Comparison of ENCODE assay signal across 10 mouse cellular contexts in genomic region chr6:113761644-113762043, GRCm38 (mm10). TPM values are rescaled to one million over a fixed set of nuclear protein-coding genes. Genes with fewer than 3 reads are reported as not detected.
DNase-seq lines count a peak whose midpoint lies in the region; ATAC-seq lines count a peak whose summit lies in the region.
"Had no signal": no experiment of that assay in that cellular context is flagged by ENCODE, and none has a peak within 500 bp of the region (broad histone marks: within the 10 kb centered on the region; RNA-seq: fewer than 3 reads in every experiment).

No protein-coding gene starts in this region.

- no peaks in the 10 kb centered on the region for H3K9me3 ChIP-seq in liver, embryonic 12.5 days (replicated peaks)
- no peaks in the 10 kb centered on the region for H3K9me3 ChIP-seq in embryonic facial prominence, embryonic 10.5 days
- no peaks in the 10 kb centered on the region for H3K9me3 ChIP-seq in hindbrain, embryonic 11.5 days (ENCODE audit: control insufficient read depth, low read length)
- no peaks in the 10 kb centered on the region for H3K9me3 ChIP-seq in midbrain, embryonic 10.5 days (replicated peaks)

- DNase-seq in liver, result peak; percentile 52
- DNase-seq in adrenal gland, postnatal 36 days, result peak; percentile 33 to 57
- peak; percentile 71 for DNase-seq in embryonic facial prominence, embryonic 10.5 days (ENCODE audit: low spot score)
- DNase-seq in hindbrain, embryonic 11.5 days (ENCODE audit: low spot score), result peak; percentile 83
- DNase-seq in left cerebral cortex, adult 18-20 months (ENCODE audit: low spot score in 2 of 2), result peak; percentile 57
- peak; percentile 66 for DNase-seq in midbrain, embryonic 10.5 days (ENCODE audit: low spot score)
- DNase-seq in spleen, postnatal 10 days (ENCODE audit: low spot score in 2 of 2), result peak; percentile 30 to 50

- no peak overlapping the region for H3K9ac ChIP-seq in liver, embryonic 12.5 days
- no peak overlapping the region for H3K9ac ChIP-seq in hindbrain, embryonic 11.5 days (ENCODE audit: low read depth, low read length)

- H3K4me3 ChIP-seq in liver, embryonic 12.5 days, result no peak overlapping the region
- no peak overlapping the region for H3K4me3 ChIP-seq in embryonic facial prominence, embryonic 10.5 days
- H3K4me3 ChIP-seq in hindbrain, embryonic 11.5 days (ENCODE audit: low read depth, low read length), result no peak overlapping the region
- H3K4me3 ChIP-seq in midbrain, embryonic 10.5 days, result no peak overlapping the region
- H3K4me3 ChIP-seq: erythroblast, embryonic 14.5 days; myocyte had no signal

- H3K36me3 ChIP-seq in liver, embryonic 12.5 days, result no peaks in the 10 kb centered on the region
- H3K36me3 ChIP-seq in embryonic facial prominence, embryonic 10.5 days (replicated peaks), result no peaks in the 10 kb centered on the region
- no peaks in the 10 kb centered on the region for H3K36me3 ChIP-seq in hindbrain, embryonic 11.5 days (ENCODE audit: control insufficient read depth, insufficient read depth, low read length)
- no peaks in the 10 kb centered on the region for H3K36me3 ChIP-seq in midbrain, embryonic 10.5 days

- WGBS in liver, embryonic 12.5 days (ENCODE audit: insufficient replicate concordance), result 20% methylated on average over 7 of the region's 7 CpGs
- WGBS in embryonic facial prominence, embryonic 10.5 days, result 31% methylated on average over 7 of the region's 7 CpGs
- WGBS in hindbrain, embryonic 11.5 days, result 34% methylated on average over 7 of the region's 7 CpGs
- 25% methylated on average over 7 of the region's 7 CpGs for WGBS in midbrain, embryonic 10.5 days

- peaks cover 11% of the 10 kb centered on the region; the same call in 1 of the 2 replicates for H3K27me3 ChIP-seq in liver, embryonic 12.5 days (replicated peaks)
- no peaks in the 10 kb centered on the region for H3K27me3 ChIP-seq in embryonic facial prominence, embryonic 10.5 days (replicated peaks; ENCODE audit: low read depth, poor library complexity, severe bottlenecking)
- no peaks in the 10 kb centered on the region for H3K27me3 ChIP-seq in hindbrain, embryonic 11.5 days (ENCODE audit: control insufficient read depth, insufficient read depth, low read length)
- H3K27me3 ChIP-seq in midbrain, embryonic 10.5 days (ENCODE audit: low read depth, poor library complexity, severe bottlenecking), result no peaks in the 10 kb centered on the region

- no peak overlapping the region for H3K27ac ChIP-seq in liver, embryonic 12.5 days
- H3K27ac ChIP-seq in embryonic facial prominence, embryonic 10.5 days (replicated peaks), result no peak overlapping the region
- H3K27ac ChIP-seq in hindbrain, embryonic 11.5 days (ENCODE audit: low read depth, low read length), result no peak overlapping the region
- H3K27ac ChIP-seq in midbrain, embryonic 10.5 days (replicated peaks), result no peak overlapping the region

- no peaks in the 10 kb centered on the region for H3K4me1 ChIP-seq in liver, embryonic 12.5 days
- no peaks in the 10 kb centered on the region for H3K4me1 ChIP-seq in embryonic facial prominence, embryonic 10.5 days
- H3K4me1 ChIP-seq in hindbrain, embryonic 11.5 days (replicated peaks; ENCODE audit: control insufficient read depth, insufficient read depth, low read length), result no peaks in the 10 kb centered on the region
- H3K4me1 ChIP-seq in midbrain, embryonic 10.5 days, result no peaks in the 10 kb centered on the region

- no peak for ATAC-seq in liver, embryonic 12.5 days
- peak; percentile 47; the same call in 1 of the 2 replicates for ATAC-seq in hindbrain, embryonic 11.5 days (ENCODE audit: low FRiP score)

- no peak overlapping the region for H3K4me2 ChIP-seq in liver, embryonic 12.5 days
- no peak overlapping the region for H3K4me2 ChIP-seq in hindbrain, embryonic 11.5 days (replicated peaks; ENCODE audit: low read depth, low read length)

RNA-seq across cellular contexts. Expression of gene Sec13, which starts 21.1 kb away (rescaled TPM):
- 155 and 159 TPM in 2 replicates for polyA plus RNA-seq in liver, embryonic 12.5 days (2016; fragmentation: Nextera tagmentation; extraction: Ambion mirVana)
- total RNA-seq in adrenal gland, postnatal 36 days (2021), result 100 to 1,000 TPM; 116 to 130 TPM
- polyA plus RNA-seq in embryonic facial prominence, embryonic 10.5 days (2016; fragmentation: Nextera tagmentation; extraction: Ambion mirVana), result 288 and 292 TPM in 2 replicates
- 273 and 287 TPM in 2 replicates for polyA plus RNA-seq in hindbrain, embryonic 11.5 days (2014; fragmentation: Nextera tagmentation; extraction: Ambion mirVana)
- 10 to 100 TPM; 62.7 to 66.2 TPM for total RNA-seq in left cerebral cortex, adult 18-20 months (2021)
- polyA plus RNA-seq in midbrain, embryonic 10.5 days (2016; fragmentation: Nextera tagmentation; extraction: Ambion mirVana), result 281 and 284 TPM in 2 replicates

RNA-seq across cellular contexts. Expression of gene Ghrl, which starts 42.0 kb away (rescaled TPM):
- not detected in 2 replicates for polyA plus RNA-seq in liver, embryonic 12.5 days (2016; fragmentation: Nextera tagmentation; extraction: Ambion mirVana)
- total RNA-seq in adrenal gland, postnatal 36 days (2021), result not detected
- not detected in 2 replicates for polyA plus RNA-seq in embryonic facial prominence, embryonic 10.5 days (2016; fragmentation: Nextera tagmentation; extraction: Ambion mirVana)
- polyA plus RNA-seq in hindbrain, embryonic 11.5 days (2014; fragmentation: Nextera tagmentation; extraction: Ambion mirVana), result 0.46 and 0.51 TPM in 2 replicates
- total RNA-seq in left cerebral cortex, adult 18-20 months (2021), result not detected
- not detected in 2 replicates for polyA plus RNA-seq in midbrain, embryonic 10.5 days (2016; fragmentation: Nextera tagmentation; extraction: Ambion mirVana)
- polyA plus RNA-seq: erythroblast, embryonic 14.5 days had no signal
